Mouse (Mus musculus): ENCODE measurements around the gene Zmynd8. TPM values are rescaled to one million over a fixed set of nuclear protein-coding genes. Genes with fewer than 3 reads are reported as not detected.

The Zmynd8 gene
- total and polyA plus RNA-seq, 3 experiments, result 30.3 to 89.2 (median 41.6) TPM

GRCm38 (mm10) chr2:165936106-165936505 is 37.3 kb upstream of the Zmynd8 start:
- Histone ChIP-seq H3K79me2 (ENCODE audit: control insufficient read depth, insufficient read depth, low read length, poor library complexity) (no peaks in the 10 kb centered on the region), H3K9ac (ENCODE audit: control insufficient read depth, low read depth, low read length, poor library complexity, severe bottlenecking) (no peak overlapping the region), H3K36me3 (ENCODE audit: control insufficient read depth in 1 of 2, insufficient read depth in 2 of 2, low read length in 2 of 2) (no peaks in the 10 kb centered on the region), H3K27me3 (ENCODE audit: control insufficient read depth in 1 of 2, insufficient read depth in 2 of 2, low read length in 2 of 2) (peaks cover 0 to 2% of the 10 kb centered on the region in 2 experiments; a peak in 2 of 4 replicates), H3K9me3 (replicated peaks; ENCODE audit: insufficient read depth, low read length) (no peaks in the 10 kb centered on the region), H3K27ac (ENCODE audit: control insufficient read depth, low read depth, low read length) (no peak overlapping the region), H3K4me3 (ENCODE audit: control insufficient read depth in 1 of 2, insufficient read depth in 1 of 2, low read depth in 2 of 2, low read length in 2 of 2) (no peak overlapping the region), H3K4me1 (ENCODE audit: control insufficient read depth in 1 of 2, insufficient read depth in 2 of 2, low read length in 2 of 2) (no peaks in the 10 kb centered on the region; a peak in 1 of 4 replicates)
- no peak for DNase-seq (ENCODE audit: low read depth, low spot score)
- TF ChIP-seq MAZ (IDR thresholded peaks at IDR 0.05; ENCODE audit: low read depth, low read length) (no peak), USF2 (IDR thresholded peaks at IDR 0.05; ENCODE audit: borderline replicate concordance in 1 of 2, insufficient read depth in 1 of 2, low read depth in 1 of 2, low read length in 2 of 2) (no peak), POLR2AphosphoS5 (IDR thresholded peaks at IDR 0.05; ENCODE audit: borderline replicate concordance, low read depth, low read length) (no peak), MYB (IDR thresholded peaks at IDR 0.05; ENCODE audit: low read depth, low read length) (no peak), NRF1 (IDR thresholded peaks at IDR 0.05; ENCODE audit: insufficient read depth, low read depth, low read length, poor library complexity, severe bottlenecking) (no peak), ELF1 (IDR thresholded peaks at IDR 0.05; ENCODE audit: low read depth, low read length) (no peak), ZC3H11A (IDR thresholded peaks at IDR 0.05; ENCODE audit: low read depth, low read length) (no peak), HCFC1 (IDR thresholded peaks at IDR 0.05; ENCODE audit: low read depth, low read length) (no peak), POLR2AphosphoS2 (IDR thresholded peaks at IDR 0.05; ENCODE audit: low read length) (no peak), ZNF384 (IDR thresholded peaks at IDR 0.05; ENCODE audit: low read depth, low read length) (no peak), GABPA (IDR thresholded peaks at IDR 0.05; ENCODE audit: low read depth, low read length) (no peak), EP300 (IDR thresholded peaks at IDR 0.05; ENCODE audit: low read depth in 1 of 2, low read length in 2 of 2) (no peak), E2F4 (IDR thresholded peaks at IDR 0.05; ENCODE audit: borderline replicate concordance, low read depth, low read length) (no peak), MYC (IDR thresholded peaks at IDR 0.05; ENCODE audit: low read depth, low read length) (no peak), CTCF (IDR thresholded peaks at IDR 0.05 in 2 of 3, conservative IDR thresholded peaks at IDR 0.05 in 1 of 3; ENCODE audit: control insufficient read depth in 1 of 3, insufficient read depth in 1 of 3, low read depth in 2 of 3, low read length in 3 of 3, poor library complexity in 1 of 3, severe bottlenecking in 1 of 3) (no peak), MAFK (IDR thresholded peaks at IDR 0.05; ENCODE audit: borderline replicate concordance, low read depth, low read length) (no peak), SMC3 (IDR thresholded peaks at IDR 0.05; ENCODE audit: low read depth, low read length) (no peak), CHD2 (IDR thresholded peaks at IDR 0.05; ENCODE audit: low read length) (no peak)

GRCm38 (mm10) chr2:165927705-165928104 is 28.9 kb upstream of the Zmynd8 start:
- no peak for TF ChIP-seq NELFE (IDR thresholded peaks at IDR 0.05; ENCODE audit: low read depth, low read length)
- TF ChIP-seq E2F4 (IDR thresholded peaks at IDR 0.05; ENCODE audit: borderline replicate concordance, low read depth, low read length), result no peak
- no peak for TF ChIP-seq MAX (IDR thresholded peaks at IDR 0.05; ENCODE audit: low read length)
- no peak for TF ChIP-seq TAL1 (IDR thresholded peaks at IDR 0.05; ENCODE audit: low read length)
- no peak for TF ChIP-seq BHLHE40 (IDR thresholded peaks at IDR 0.05; ENCODE audit: borderline replicate concordance, low read depth, low read length)
- no peak for TF ChIP-seq POLR2A (IDR thresholded peaks at IDR 0.05; ENCODE audit: control insufficient read depth in 1 of 2, insufficient read depth in 1 of 2, low read depth in 1 of 2, low read length in 2 of 2, poor library complexity in 1 of 2)
- no peak for TF ChIP-seq SIN3A (IDR thresholded peaks at IDR 0.05; ENCODE audit: low read length)
- TF ChIP-seq RAD21 (IDR thresholded peaks at IDR 0.05; ENCODE audit: low read depth, low read length), result no peak
- TF ChIP-seq ZC3H11A (IDR thresholded peaks at IDR 0.05; ENCODE audit: low read depth, low read length), result no peak
- no peak for TF ChIP-seq MXI1 (IDR thresholded peaks at IDR 0.05; ENCODE audit: low read depth, low read length)
- no peak for TF ChIP-seq POLR2AphosphoS5 (IDR thresholded peaks at IDR 0.05; ENCODE audit: borderline replicate concordance, low read depth, low read length)
- TF ChIP-seq NRF1 (IDR thresholded peaks at IDR 0.05; ENCODE audit: insufficient read depth, low read depth, low read length, poor library complexity, severe bottlenecking), result no peak
- no peak for TF ChIP-seq ZMIZ1 (IDR thresholded peaks at IDR 0.05; ENCODE audit: low read depth, low read length)
- TF ChIP-seq MAFK (IDR thresholded peaks at IDR 0.05; ENCODE audit: borderline replicate concordance, low read depth, low read length), result no peak
- TF ChIP-seq UBTF (IDR thresholded peaks at IDR 0.05; ENCODE audit: borderline replicate concordance, insufficient read depth, low read depth, low read length), result no peak
- TF ChIP-seq MYB (IDR thresholded peaks at IDR 0.05; ENCODE audit: low read depth, low read length), result no peak
- no peak for DNase-seq (ENCODE audit: low read depth, low spot score)

More at GRCm38 (mm10) chr2:165927705-165928104, 28.9 kb upstream of the Zmynd8 start:
- H3K27me3 ChIP-seq (ENCODE audit: control insufficient read depth in 1 of 2, insufficient read depth in 2 of 2, low read length in 2 of 2), result no peaks in the 10 kb centered on the region
- no peak overlapping the region for H3K9ac ChIP-seq (ENCODE audit: control insufficient read depth, low read depth, low read length, poor library complexity, severe bottlenecking)
- H3K4me1 ChIP-seq (ENCODE audit: control insufficient read depth in 1 of 2, insufficient read depth in 2 of 2, low read length in 2 of 2), result peaks cover 0 to 3% of the 10 kb centered on the region in 2 experiments; a peak in 1 of 4 replicates
- no peaks in the 10 kb centered on the region for H3K9me3 ChIP-seq (replicated peaks; ENCODE audit: insufficient read depth, low read length)
- H3K27ac ChIP-seq (ENCODE audit: control insufficient read depth, low read depth, low read length), result no peak overlapping the region
- no peaks in the 10 kb centered on the region; the same call in 1 of the 2 replicates for H3K79me2 ChIP-seq (ENCODE audit: control insufficient read depth, insufficient read depth, low read length, poor library complexity)
- H3K4me3 ChIP-seq (ENCODE audit: control insufficient read depth in 1 of 2, insufficient read depth in 1 of 2, low read depth in 2 of 2, low read length in 2 of 2), result no peak overlapping the region
- H3K36me3 ChIP-seq (ENCODE audit: control insufficient read depth in 1 of 2, insufficient read depth in 2 of 2, low read length in 2 of 2), result peaks cover 0 to 3% of the 10 kb centered on the region in 2 experiments; a peak in 1 of 4 replicates

Data from MEL (cell line).